Mouse (Mus musculus) A20 (cell line): Measurements from ENCODE around the gene Prkcz.
"Not testable (repeated sequence)": the region's sequence is repeated elsewhere in the genome, so short reads cannot be mapped to it uniquely, and the experiment has no call there.

ENCODE experiments used
- DNase-seq: peaks from one replicate; pipeline ENCODE4 v3.0.0-alpha.2; 2011; ENCODE audit warnings: low read depth, low spot score

Prkcz gene

GRCm38 (mm10) chr4:155359560-155360464, 1.3 kb downstream of the Prkcz start:
- DNase-seq: no peak

DNA sequence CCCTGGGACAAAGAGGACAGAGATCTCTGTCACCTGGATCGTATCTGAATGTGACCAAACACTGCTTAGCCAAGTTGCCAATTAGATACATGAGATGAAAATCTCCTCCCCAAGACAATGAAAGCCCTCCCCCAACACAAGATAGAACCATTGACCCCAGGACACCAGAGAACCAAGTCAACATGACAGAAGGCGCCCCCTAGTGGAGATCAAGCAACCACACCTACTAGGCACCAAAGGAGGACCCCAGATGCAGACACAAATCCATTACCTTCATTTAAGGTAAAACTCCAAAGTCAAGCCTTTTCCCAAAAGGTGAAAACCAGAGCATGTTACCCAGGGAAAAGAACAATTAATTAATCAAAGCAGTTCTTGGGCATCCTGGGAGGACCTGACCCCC, 3.6 kb downstream of the Prkcz start:
- DNase-seq: peak; percentile 54

GRCm38 (mm10) chr4:155356354-155356753, 4.8 kb downstream of the Prkcz start:
- no peak for DNase-seq

GRCm38 (mm10) chr4:155354546-155354945, 6.6 kb downstream of the Prkcz start:
- DNase-seq: no peak

DNA sequence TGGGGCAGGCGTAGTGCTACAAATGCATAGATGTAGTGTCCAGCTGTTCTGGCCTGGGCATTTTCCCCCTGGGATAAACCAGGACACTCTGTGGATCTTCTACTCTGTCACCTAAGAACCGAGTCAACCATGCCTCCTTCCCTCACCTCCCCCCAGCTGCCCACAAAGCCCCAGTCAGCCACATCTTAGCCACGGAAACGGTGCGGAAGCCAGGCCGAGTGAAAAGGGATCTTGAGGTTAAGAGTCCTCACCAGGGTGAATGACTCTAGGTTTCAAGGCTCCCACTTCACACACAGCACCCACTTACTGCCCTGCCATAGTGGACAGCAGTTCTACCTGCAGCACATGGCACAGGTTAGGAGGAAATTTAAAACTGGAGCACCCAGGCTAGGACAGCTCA, 7.1 kb downstream of the Prkcz start:
- no peak for DNase-seq

GRCm38 (mm10) chr4:155352581-155352980, 8.6 kb downstream of the Prkcz start:
- DNase-seq: peak; percentile 47

GRCm38 (mm10) chr4:155346350-155346749, 14.8 kb downstream of the Prkcz start:
- no peak for DNase-seq

DNA sequence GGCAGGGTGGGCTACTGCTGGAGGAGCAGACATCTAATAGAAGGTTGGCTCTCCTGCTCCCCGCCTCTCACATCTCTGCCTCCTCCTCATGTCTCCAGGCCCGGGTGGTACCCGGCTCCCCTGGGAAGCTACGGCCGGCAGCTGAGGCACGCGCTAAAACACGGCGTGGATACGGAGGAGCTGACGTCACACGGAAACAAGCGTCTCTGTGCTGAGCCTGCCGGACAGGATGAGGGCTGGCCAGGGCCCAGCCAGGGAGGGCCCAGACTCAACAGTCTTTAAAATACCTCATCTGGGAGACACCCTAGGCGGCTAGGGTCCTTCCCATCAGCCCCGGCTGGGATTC, 15.6 kb downstream of the Prkcz start:
- DNase-seq: no peak

DNA sequence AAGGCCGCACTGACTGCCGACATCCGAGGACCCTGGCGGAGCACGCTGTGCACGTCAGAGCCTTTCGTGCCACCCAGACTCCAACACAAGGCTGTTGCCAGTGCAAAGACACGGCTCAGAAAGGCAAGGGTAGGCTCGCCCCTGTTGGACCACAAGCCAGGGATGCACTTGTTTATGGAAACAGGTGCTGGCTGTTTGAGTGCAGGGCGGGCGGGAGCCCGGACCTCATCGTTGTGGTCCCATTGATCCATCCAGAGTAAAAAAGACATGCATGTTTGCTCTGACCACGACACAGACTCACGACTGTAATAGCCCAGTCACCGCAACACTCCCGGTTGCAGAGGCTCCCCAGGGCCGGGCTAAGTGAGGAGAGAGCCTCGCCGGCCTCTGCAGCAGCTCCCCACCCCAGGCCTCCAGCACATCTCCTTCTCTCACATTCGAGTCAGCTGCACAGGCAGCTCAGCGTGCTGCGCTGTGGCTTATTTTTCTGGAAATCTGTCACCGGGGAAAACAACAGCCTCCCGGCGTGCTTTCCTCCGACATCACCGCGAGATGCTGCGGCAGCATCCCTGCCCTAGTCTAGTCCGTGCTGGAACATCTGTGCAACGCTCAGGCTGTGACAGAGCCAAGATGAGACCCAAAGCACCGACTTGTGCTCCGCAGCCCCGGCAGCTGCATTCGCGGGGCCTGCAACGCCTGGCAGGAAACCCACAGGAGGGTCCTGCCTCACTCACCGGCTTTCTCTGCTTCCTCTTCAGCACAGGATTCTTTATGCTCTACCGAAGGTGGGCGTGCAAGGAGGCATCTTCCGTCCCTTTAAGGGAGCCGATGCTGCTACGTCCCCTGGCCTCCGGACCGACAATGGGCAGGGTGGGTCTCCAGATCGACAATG, 16.2 kb downstream of the Prkcz start:
- no peak for DNase-seq

DNA sequence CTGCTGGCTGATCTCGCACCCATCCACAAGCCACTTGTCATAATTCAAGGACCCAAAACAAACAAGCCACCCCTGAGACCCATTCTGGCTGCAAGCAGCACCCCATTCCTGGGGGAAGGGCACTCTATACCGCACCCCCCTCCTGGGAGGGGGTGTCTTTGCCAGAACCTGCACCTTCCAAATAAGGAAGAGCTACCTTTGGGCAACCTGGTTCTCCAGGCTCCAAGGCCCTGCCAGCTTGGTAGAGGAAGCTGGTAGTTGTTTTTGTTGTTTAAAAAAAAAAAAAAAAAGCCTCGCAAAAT, 16.9 kb downstream of the Prkcz start:
- no peak for DNase-seq

DNA sequence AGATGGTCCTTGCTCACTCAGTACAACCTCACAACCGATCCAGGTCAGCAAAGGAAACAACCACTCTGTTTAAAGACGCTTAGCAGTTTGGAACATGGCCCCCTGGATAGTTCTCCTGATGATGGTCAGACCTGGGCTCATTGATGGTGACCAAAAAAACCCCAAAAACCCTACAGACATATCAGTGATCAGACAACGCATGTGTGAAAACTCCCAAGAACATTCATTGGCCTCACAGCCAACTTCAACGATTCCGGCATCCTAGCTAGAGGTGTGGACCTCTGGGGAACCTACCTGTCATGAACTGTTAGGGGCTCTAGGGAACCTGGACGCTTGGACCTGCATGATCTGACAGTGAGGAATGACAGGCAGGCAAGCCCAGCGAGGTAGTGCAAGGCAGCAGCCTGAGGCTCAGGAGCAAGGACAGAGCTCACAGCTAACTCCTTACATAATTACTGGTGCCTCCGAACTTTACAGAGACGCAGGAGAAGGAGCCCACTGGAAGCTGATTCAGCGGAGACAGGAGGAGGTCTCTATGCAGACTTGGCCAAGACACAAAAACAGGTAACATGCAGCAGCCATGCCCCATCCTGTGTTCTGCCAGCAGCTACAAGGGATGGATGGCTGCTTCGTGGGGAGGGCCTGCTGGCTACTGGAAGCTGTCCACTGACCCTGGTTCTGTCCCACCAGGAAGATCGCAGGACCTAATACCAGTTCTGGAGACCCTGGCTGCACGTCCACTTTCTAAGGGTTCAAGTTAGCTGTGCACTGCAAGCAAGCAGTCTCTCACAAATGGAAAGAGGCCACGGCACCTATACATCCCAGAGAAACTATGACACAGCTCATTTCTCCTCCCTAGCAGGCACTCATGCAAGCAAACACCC, 17.5 kb downstream of the Prkcz start:
- DNase-seq: no peak

DNA sequence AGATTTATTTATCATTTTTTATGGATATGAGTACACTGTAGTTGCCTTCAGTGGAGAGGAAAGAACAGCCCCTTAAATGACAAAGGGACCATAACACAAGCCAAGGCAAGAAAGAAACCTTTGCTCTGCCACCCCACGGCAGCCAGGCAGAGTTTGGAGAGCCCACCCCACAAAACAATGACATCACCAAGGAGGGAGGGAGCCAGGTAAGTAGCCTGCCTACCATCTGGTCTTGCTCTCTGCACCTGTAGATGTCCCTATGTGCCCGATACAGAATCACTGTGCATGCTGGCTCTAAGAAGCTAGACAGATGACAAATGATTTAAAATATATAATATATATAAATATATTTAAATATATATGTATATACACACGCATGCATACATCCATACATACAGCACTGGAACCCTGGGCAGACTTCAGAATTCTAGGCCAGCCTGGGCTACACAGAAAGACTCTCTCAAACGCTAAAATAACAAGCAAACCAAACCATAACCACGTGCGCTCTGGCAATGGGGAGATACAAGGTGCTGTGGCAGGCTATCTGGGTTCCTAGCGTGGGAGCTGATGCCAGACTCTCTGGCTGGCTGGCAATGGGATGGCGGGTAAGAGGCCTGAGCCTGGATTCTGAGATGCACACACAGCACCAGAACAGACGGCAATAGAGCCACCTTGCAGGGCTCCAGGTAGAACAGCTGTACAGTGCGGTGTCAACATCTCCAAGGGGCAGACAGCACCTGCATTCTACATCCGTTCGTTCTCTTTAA, 24.7 kb downstream of the Prkcz start:
- no peak for DNase-seq

- no peak for DNase-seq
Measured at GRCm38 (mm10) chr4:155332253-155332652, 28.9 kb downstream of the Prkcz start.

- DNase-seq: not testable (repeated sequence)
Measured at GRCm38 (mm10) chr4:155328385-155328784, 32.8 kb downstream of the Prkcz start.

DNA sequence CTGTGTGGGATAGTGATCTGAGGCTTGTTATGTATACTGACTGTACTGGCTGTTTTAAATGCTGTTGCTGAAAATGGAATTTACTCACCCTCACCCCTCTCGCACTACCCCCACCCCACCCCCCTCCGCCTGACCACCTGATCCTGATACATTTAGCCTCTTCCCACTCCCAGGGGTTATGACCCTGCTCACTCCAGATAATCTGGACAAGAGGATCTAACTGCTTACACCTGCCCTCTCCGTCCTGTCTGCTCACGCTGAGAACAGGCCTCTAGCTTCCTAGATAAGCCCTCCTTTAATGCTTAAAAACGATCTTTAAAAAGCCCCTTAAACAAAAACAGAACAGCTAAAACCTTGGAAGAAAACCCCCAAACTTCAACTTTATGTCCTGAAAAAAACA, 35.4 kb downstream of the Prkcz start:
- DNase-seq: no peak

GRCm38 (mm10) chr4:155324511-155324910, 36.6 kb downstream of the Prkcz start:
- no peak for DNase-seq

- DNase-seq: no peak
Measured at GRCm38 (mm10) chr4:155323081-155323795, 37.9 kb downstream of the Prkcz start.

- DNase-seq: peak; percentile 63
Measured at GRCm38 (mm10) chr4:155320281-155321244, 40.6 kb downstream of the Prkcz start.

- peak; percentile 73 for DNase-seq
Measured at GRCm38 (mm10) chr4:155318266-155318665, 42.9 kb downstream of the Prkcz start.
